Mouse (Mus musculus): ENCODE measurements around the gene Smyd2. TPM values are rescaled to one million over a fixed set of nuclear protein-coding genes. Genes with fewer than 3 reads are reported as not detected.
A peak's percentile ranks its signal among the peaks of the same experiment; 100 is the strongest.

Smyd2 gene
- polyA plus RNA-seq, 1 experiment from 2014 or later: 97.4 TPM

DNA sequence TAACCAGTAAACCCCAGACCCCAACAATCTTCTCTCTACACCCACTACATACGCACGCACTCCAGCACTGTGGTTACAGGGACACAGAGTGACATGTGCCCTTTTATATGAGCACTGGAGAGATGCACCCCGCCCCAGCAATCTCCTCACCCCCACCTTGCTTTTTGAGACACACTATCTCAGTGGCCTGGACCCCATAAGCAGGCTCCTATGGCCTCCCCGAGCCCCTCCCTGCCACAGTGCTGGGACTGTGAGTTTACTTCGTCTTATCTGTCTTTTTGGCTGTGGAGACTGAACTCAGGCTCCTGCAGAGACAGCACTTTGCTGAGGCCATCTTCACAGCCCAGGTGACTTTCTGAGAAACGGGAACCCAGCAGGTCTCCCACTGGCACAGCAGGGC, 36.2 kb downstream of the Smyd2 start:
- WGBS: 84% methylated on average over 6 of the region's 6 CpGs
- H3K27me3 ChIP-seq (replicated peaks; ENCODE audit: control insufficient read depth, insufficient read depth, low read length): no peaks in the 10 kb centered on the region
- H3K9ac ChIP-seq (ENCODE audit: low read depth, low read length): no peak overlapping the region
- peaks cover 22% of the 10 kb centered on the region; the same call in 1 of the 2 replicates for H3K36me3 ChIP-seq (ENCODE audit: control insufficient read depth, insufficient read depth, low read length)
- H3K9me3 ChIP-seq (ENCODE audit: control insufficient read depth, low read length): no peaks in the 10 kb centered on the region
- no peak overlapping the region for H3K27ac ChIP-seq (replicated peaks; ENCODE audit: low read depth, low read length)
- ATAC-seq (ENCODE audit: low read depth) (no peak), DNase-seq (ENCODE audit: low spot score) (no peak)
- no peaks in the 10 kb centered on the region for H3K4me1 ChIP-seq (ENCODE audit: control insufficient read depth, insufficient read depth, low read length)
- no peak overlapping the region for H3K4me3 ChIP-seq (ENCODE audit: low read depth, low read length)
- H3K4me2 ChIP-seq (ENCODE audit: low read depth, low read length): no peak overlapping the region

DNA sequence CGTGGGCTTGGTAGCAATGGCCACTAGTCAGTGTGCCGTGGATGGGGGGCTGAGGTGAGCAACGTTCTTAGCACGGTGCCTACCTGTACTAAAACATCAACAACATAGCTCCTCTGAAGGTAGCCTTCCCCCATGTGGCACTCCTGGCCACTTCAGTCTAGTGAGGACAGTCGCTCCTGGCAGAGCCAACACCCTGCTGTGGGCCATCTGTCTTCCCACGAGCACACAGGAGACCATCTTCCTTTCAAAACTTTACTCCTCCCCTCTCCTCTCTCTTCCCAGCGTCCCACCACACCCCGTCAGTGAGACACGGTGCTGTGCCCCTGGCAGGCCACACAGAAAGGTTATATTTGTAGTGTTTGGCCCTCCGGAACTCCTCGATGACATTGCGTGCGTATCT, 37.2 kb downstream of the Smyd2 start:
- no peaks in the 10 kb centered on the region for H3K27me3 ChIP-seq (replicated peaks; ENCODE audit: control insufficient read depth, insufficient read depth, low read length)
- no peak overlapping the region for H3K4me3 ChIP-seq (ENCODE audit: low read depth, low read length)
- no peaks in the 10 kb centered on the region for H3K9me3 ChIP-seq (ENCODE audit: control insufficient read depth, low read length)
- ATAC-seq (ENCODE audit: low read depth) (no peak), DNase-seq (ENCODE audit: low spot score) (no peak)
- H3K4me2 ChIP-seq (ENCODE audit: low read depth, low read length): no peak overlapping the region
- H3K27ac ChIP-seq (replicated peaks; ENCODE audit: low read depth, low read length): no peak overlapping the region
- H3K36me3 ChIP-seq (ENCODE audit: control insufficient read depth, insufficient read depth, low read length): peaks cover 30% of the 10 kb centered on the region; the same call in 1 of the 2 replicates
- 66% methylated on average over 13 of the region's 13 CpGs for WGBS
- H3K4me1 ChIP-seq (ENCODE audit: control insufficient read depth, insufficient read depth, low read length): no peaks in the 10 kb centered on the region
- no peak overlapping the region for H3K9ac ChIP-seq (ENCODE audit: low read depth, low read length)

DNA sequence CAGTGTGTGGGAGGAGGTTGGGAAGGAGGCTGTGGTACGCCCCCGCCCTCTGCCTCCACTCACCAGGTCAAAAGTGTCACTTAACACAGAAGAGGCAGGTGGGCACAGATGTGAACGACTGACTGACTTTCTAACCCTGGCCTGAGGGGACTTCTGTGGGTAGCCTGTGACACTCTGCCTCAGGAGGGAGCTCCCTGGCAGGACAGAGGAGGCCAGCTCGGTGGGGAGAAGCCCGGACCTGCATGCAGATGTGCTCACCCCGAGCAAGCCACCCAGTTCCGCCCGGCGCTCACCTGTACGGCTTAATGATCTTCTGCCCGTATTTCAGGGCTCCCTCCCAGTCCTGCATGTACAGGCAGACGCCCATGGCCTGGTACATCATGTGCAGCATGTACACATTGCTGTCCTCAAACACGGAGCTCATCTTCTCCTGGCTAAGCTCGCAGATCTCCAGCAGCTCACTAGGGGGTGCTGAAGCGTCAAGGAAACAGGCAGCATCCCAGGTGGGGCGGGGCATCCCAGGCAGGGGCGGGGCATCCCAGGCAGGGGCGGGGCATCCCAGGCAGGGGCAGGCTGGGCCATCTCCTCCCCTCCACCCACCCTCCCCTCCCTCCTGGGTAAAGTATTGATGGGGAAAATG, 38.5 kb downstream of the Smyd2 start:
- Histone ChIP-seq H3K36me3 (ENCODE audit: control insufficient read depth, insufficient read depth, low read length) (peaks cover 30% of the 10 kb centered on the region; the same call in 1 of the 2 replicates), H3K4me3 (ENCODE audit: low read depth, low read length) (no peak overlapping the region), H3K27ac (replicated peaks; ENCODE audit: low read depth, low read length) (no peak overlapping the region), H3K9me3 (ENCODE audit: control insufficient read depth, low read length) (no peaks in the 10 kb centered on the region), H3K4me2 (ENCODE audit: low read depth, low read length) (no peak overlapping the region), H3K9ac (ENCODE audit: low read depth, low read length) (no peak overlapping the region), H3K27me3 (replicated peaks; ENCODE audit: control insufficient read depth, insufficient read depth, low read length) (no peaks in the 10 kb centered on the region), H3K4me1 (ENCODE audit: control insufficient read depth, insufficient read depth, low read length) (no peaks in the 10 kb centered on the region)
- DNase-seq (ENCODE audit: low spot score) (no peak), ATAC-seq (ENCODE audit: low read depth) (no peak)
- 39% methylated on average over 18 of the region's 18 CpGs for WGBS

DNA sequence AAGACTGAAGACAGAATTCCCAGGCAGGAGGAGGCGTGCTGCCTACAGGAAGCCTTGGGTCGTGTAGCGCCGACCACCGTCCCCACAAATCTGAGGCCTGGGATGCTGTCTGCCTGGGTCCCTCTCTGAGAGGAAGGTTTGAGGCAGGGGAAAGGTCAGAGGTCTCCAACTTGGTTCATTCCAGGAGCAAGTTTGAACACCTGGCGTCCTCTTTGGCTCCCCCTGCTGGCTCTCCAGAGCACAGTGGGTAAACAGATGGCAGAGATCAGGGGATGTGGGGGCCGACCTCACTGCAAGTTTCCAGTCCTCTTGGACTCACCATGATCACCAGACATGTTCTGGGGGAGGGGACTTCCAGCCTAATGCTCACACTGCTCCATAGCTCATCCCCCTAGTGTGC, 39.3 kb downstream of the Smyd2 start:
- Histone ChIP-seq H3K27ac (replicated peaks; ENCODE audit: low read depth, low read length) (no peak overlapping the region), H3K27me3 (replicated peaks; ENCODE audit: control insufficient read depth, insufficient read depth, low read length) (no peaks in the 10 kb centered on the region), H3K4me3 (ENCODE audit: low read depth, low read length) (no peak overlapping the region), H3K4me1 (ENCODE audit: control insufficient read depth, insufficient read depth, low read length) (no peaks in the 10 kb centered on the region), H3K4me2 (ENCODE audit: low read depth, low read length) (no peak overlapping the region), H3K9me3 (ENCODE audit: control insufficient read depth, low read length) (no peaks in the 10 kb centered on the region), H3K36me3 (ENCODE audit: control insufficient read depth, insufficient read depth, low read length) (peaks cover 22% of the 10 kb centered on the region; the same call in 1 of the 2 replicates), H3K9ac (ENCODE audit: low read depth, low read length) (no peak overlapping the region)
- WGBS: 43% methylated on average over 7 of the region's 7 CpGs
- DNase-seq (ENCODE audit: low spot score) (no peak), ATAC-seq (ENCODE audit: low read depth) (no peak; the same call in 1 of the 2 replicates)

DNA sequence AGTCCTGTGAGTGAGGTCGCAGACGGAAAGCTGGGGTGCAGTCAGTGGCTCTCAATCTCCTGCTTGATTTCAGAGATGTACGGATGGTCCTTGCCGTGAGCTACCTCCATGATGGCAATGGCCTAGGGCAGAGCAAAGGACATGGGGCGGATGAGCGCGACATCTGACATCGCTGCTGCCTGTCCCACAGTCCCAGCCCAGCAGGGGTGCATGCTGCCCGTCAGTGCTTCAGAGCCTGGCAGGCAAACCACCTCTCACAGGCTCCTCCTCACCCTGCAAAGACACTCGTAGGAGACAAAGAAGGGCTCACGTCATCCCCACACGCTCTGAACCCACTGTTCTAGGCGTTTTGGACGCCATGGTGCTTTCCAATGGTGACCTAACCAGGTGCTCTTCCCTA, 41.4 kb downstream of the Smyd2 start:
- Histone ChIP-seq H3K36me3 (ENCODE audit: control insufficient read depth, insufficient read depth, low read length) (peaks cover 35% of the 10 kb centered on the region; the same call in 1 of the 2 replicates), H3K4me2 (ENCODE audit: low read depth, low read length) (no peak overlapping the region), H3K9me3 (ENCODE audit: control insufficient read depth, low read length) (no peaks in the 10 kb centered on the region), H3K9ac (ENCODE audit: low read depth, low read length) (no peak overlapping the region), H3K4me3 (ENCODE audit: low read depth, low read length) (no peak overlapping the region), H3K4me1 (ENCODE audit: control insufficient read depth, insufficient read depth, low read length) (no peaks in the 10 kb centered on the region), H3K27me3 (replicated peaks; ENCODE audit: control insufficient read depth, insufficient read depth, low read length) (no peaks in the 10 kb centered on the region), H3K27ac (replicated peaks; ENCODE audit: low read depth, low read length) (no peak overlapping the region)
- no peak for DNase-seq (ENCODE audit: low spot score)
- WGBS: 78% methylated on average over 14 of the region's 14 CpGs
- ATAC-seq (ENCODE audit: low read depth): no peak

DNA sequence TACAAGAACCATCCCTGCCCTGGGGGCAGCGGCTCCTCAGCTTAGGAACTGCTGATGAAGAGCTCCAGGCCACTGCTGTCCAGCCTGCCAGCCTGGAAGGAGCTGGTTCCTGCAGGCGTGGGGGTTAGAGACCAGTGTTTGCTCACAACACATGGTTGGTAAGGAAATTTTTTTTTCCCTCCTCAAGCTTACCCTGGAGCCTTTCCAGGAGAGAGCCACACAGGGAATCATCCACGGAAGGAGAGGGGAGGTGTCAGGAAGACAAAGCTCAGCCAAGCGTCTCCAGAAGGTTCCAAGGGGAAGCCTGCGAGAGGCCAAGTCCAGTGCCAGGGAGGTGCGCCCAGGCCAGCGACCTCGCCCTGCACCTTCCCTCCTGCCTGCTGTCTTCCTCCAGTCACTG, 42.2 kb downstream of the Smyd2 start:
- Histone ChIP-seq H3K27ac (replicated peaks; ENCODE audit: low read depth, low read length) (0 out of 2 replicates have a peak overlapping the region, but pooled peaks have one; percentile 2), H3K4me3 (ENCODE audit: low read depth, low read length) (no peak overlapping the region), H3K9ac (ENCODE audit: low read depth, low read length) (no peak overlapping the region)

DNA sequence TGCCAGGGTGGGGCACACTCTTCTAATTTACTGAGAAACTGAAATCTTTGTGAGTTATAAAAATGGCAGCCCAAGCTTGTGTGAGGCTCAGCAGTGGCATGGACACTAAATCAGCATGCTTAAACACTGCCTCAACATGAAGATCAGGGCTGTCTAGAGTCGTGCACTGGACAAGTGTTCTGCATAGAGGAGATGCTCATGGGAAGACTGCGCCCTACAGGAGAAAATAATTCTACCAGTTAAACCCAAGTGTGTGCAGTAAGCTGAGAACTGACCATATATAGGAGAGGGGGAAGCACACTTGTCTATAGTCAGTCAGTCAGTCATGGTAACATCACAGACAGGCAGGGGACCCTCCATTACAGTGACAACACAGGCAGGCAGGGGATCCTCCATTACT, 43.0 kb downstream of the Smyd2 start:
- peak overlapping the region; percentile 68 for H3K27ac ChIP-seq (replicated peaks; ENCODE audit: low read depth, low read length)
- DNase-seq (ENCODE audit: low spot score): peak; percentile 55
- peak; percentile 42; the same call in 1 of the 2 replicates for ATAC-seq (ENCODE audit: low read depth)
- no peaks in the 10 kb centered on the region for H3K27me3 ChIP-seq (replicated peaks; ENCODE audit: control insufficient read depth, insufficient read depth, low read length)
- no peaks in the 10 kb centered on the region for H3K4me1 ChIP-seq (ENCODE audit: control insufficient read depth, insufficient read depth, low read length)
- no peak overlapping the region for H3K9ac ChIP-seq (ENCODE audit: low read depth, low read length)
- H3K4me2 ChIP-seq (ENCODE audit: low read depth, low read length): no peak overlapping the region
- H3K4me3 ChIP-seq (ENCODE audit: low read depth, low read length): no peak overlapping the region
- H3K36me3 ChIP-seq (ENCODE audit: control insufficient read depth, insufficient read depth, low read length): peaks cover 35% of the 10 kb centered on the region; the same call in 1 of the 2 replicates
- no peaks in the 10 kb centered on the region for H3K9me3 ChIP-seq (ENCODE audit: control insufficient read depth, low read length)
- 51% methylated on average over 2 of the region's 2 CpGs for WGBS

More for the DNA sequence above, 42.2 kb downstream of the Smyd2 start:
- WGBS: 68% methylated on average over 8 of the region's 8 CpGs
- no peak overlapping the region for H3K4me2 ChIP-seq (ENCODE audit: low read depth, low read length)
- H3K9me3 ChIP-seq (ENCODE audit: control insufficient read depth, low read length): no peaks in the 10 kb centered on the region
- H3K27me3 ChIP-seq (replicated peaks; ENCODE audit: control insufficient read depth, insufficient read depth, low read length): no peaks in the 10 kb centered on the region
- H3K4me1 ChIP-seq (ENCODE audit: control insufficient read depth, insufficient read depth, low read length): no peaks in the 10 kb centered on the region
- ATAC-seq (ENCODE audit: low read depth): no peak
- peaks cover 35% of the 10 kb centered on the region; the same call in 1 of the 2 replicates for H3K36me3 ChIP-seq (ENCODE audit: control insufficient read depth, insufficient read depth, low read length)
- DNase-seq (ENCODE audit: low spot score): no peak

DNA sequence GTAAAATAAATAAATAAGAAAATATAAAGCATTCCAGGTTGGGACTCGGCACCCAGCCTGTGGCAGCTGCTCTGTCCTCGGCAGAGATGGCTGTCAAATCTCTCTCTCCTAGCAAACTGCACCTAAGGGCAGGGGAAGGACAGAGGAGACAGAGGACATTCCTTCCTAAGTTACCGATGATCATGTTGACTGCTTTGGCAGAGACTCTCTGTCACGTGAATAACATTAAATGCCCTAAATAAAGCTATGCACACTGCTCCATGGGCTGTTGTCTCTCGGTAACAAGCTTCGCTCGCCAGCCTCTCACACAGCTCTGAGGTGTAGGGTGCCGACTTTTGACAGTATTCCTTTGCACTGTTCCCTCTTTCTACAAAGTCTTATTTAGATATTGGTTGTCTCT, 46.0 kb downstream of the Smyd2 start:
- Histone ChIP-seq H3K9me3 (ENCODE audit: control insufficient read depth, low read length) (no peaks in the 10 kb centered on the region), H3K27me3 (replicated peaks; ENCODE audit: control insufficient read depth, insufficient read depth, low read length) (no peaks in the 10 kb centered on the region), H3K4me2 (ENCODE audit: low read depth, low read length) (no peak overlapping the region), H3K4me1 (ENCODE audit: control insufficient read depth, insufficient read depth, low read length) (no peaks in the 10 kb centered on the region), H3K4me3 (ENCODE audit: low read depth, low read length) (no peak overlapping the region), H3K36me3 (ENCODE audit: control insufficient read depth, insufficient read depth, low read length) (peaks cover 41% of the 10 kb centered on the region), H3K9ac (ENCODE audit: low read depth, low read length) (no peak overlapping the region), H3K27ac (replicated peaks; ENCODE audit: low read depth, low read length) (no peak overlapping the region)
- 78% methylated on average over 8 of the region's 8 CpGs for WGBS
- ATAC-seq (ENCODE audit: low read depth) (no peak), DNase-seq (ENCODE audit: low spot score) (no peak)

DNA sequence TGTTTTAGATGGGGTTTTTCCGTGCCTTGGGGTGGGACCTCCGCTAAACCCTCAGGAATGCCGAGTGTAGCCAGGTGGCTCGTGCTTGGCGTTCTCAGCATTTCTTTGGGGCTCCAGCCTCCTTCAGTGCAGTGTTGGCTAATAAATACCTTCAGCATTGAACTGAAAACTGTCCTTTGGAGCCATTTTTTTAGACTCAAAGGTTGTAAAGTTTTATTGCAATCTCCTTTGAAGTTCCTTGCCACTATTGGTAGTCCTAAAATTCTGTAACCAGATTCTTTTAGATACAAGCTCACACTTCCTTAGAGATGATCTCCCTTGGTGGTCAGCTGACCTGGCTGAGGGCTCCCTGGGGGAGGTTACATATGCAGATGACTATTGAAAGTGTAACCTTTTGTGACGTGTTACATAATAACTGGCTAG, 46.7 kb downstream of the Smyd2 start:
- H3K4me2 ChIP-seq (ENCODE audit: low read depth, low read length): no peak overlapping the region
- no peak overlapping the region for H3K27ac ChIP-seq (replicated peaks; ENCODE audit: low read depth, low read length)
- H3K4me1 ChIP-seq (ENCODE audit: control insufficient read depth, insufficient read depth, low read length): no peaks in the 10 kb centered on the region
- no peak overlapping the region for H3K9ac ChIP-seq (ENCODE audit: low read depth, low read length)
- peaks cover 41% of the 10 kb centered on the region for H3K36me3 ChIP-seq (ENCODE audit: control insufficient read depth, insufficient read depth, low read length)
- no peaks in the 10 kb centered on the region for H3K27me3 ChIP-seq (replicated peaks; ENCODE audit: control insufficient read depth, insufficient read depth, low read length)
- H3K4me3 ChIP-seq (ENCODE audit: low read depth, low read length): no peak overlapping the region
- H3K9me3 ChIP-seq (ENCODE audit: control insufficient read depth, low read length): no peaks in the 10 kb centered on the region
- ATAC-seq (ENCODE audit: low read depth) (no peak), DNase-seq (ENCODE audit: low spot score) (no peak)
- 34% methylated on average over 6 of the region's 6 CpGs for WGBS

Data from embryonic facial prominence, embryonic 14.5 days (tissue).